Mouse (Mus musculus): Measurements from ENCODE around the gene Xdh.

- TF ChIP-seq CTCF (IDR thresholded peaks at IDR 0.05; ENCODE audit: borderline replicate concordance, control insufficient read depth, extremely low read depth, insufficient read depth, low read length, poor library complexity) = no peak
- no peak for TF ChIP-seq POLR2A (IDR thresholded peaks at IDR 0.05; ENCODE audit: control insufficient read depth, extremely low read depth, insufficient read depth, low read length, poor library complexity)
These were observed 35.3 kb downstream of the Xdh start for GRCm38 (mm10) chr17:73914730-73915129.

Data from thymus, adult 2 months (tissue).